Mouse (Mus musculus) intestine, embryonic 14.5 days (tissue): ENCODE measurements around the gene Cryzl2. TPM values are rescaled to one million over a fixed set of nuclear protein-coding genes. Genes with fewer than 3 reads are reported as not detected.

Experiments
- ATAC-seq: fragments of 200-750 bp; cut with Nextera tagmentation; replicated peaks from 2 replicates; pipeline ENCODE4 v1.8.0; 2017; ENCODE audit warnings: low read depth, moderate number of reproducible peaks, moderate TSS enrichment, moderate library complexity; ENCODE audit not compliant: low FRiP score, low TSS enrichment
- DNase-seq: peaks from one replicate; pipeline ENCODE4 v3.0.0-alpha.2; 2018; ENCODE audit warnings: low spot score
- H3K27ac ChIP-seq: fragments of 300-500 bp; sonication (generic); 2 replicates; pipeline ENCODE4 v1.5.1; 2014; ENCODE audit warnings: low read depth, mild to moderate bottlenecking, control low read depth
- H3K27me3 ChIP-seq: fragments of 300-500 bp; sonication (generic); replicated peaks from 2 replicates; pipeline ENCODE4 v1.6.1; 2014; ENCODE audit warnings: low read length, control low read depth; ENCODE audit not compliant: control insufficient read depth, insufficient read depth
- H3K36me3 ChIP-seq: fragments of 300-500 bp; sonication (generic); 2 replicates; pipeline ENCODE4 v1.6.1; 2014; ENCODE audit warnings: low read length, control low read depth; ENCODE audit not compliant: control insufficient read depth, insufficient read depth
- H3K4me1 ChIP-seq: fragments of 300-500 bp; sonication (generic); replicated peaks from 2 replicates; pipeline ENCODE4 v1.6.1; 2014; ENCODE audit warnings: low read length, control low read depth, mixed read lengths; ENCODE audit not compliant: control insufficient read depth, insufficient read depth
- H3K4me2 ChIP-seq: fragments of 300-500 bp; sonication (generic); 2 replicates; pipeline ENCODE4 v1.6.1; 2014; ENCODE audit warnings: low read length
- H3K4me3 ChIP-seq: fragments of 300-500 bp; sonication (generic); 2 replicates; pipeline ENCODE4 v1.5.1; 2014; ENCODE audit warnings: low read depth, low read length, control low read depth, mixed read lengths
- H3K9ac ChIP-seq: fragments of 300-500 bp; sonication (generic); 2 replicates; pipeline ENCODE4 v1.6.1; 2014; ENCODE audit warnings: mild to moderate bottlenecking, low read length
- H3K9me3 ChIP-seq: fragments of 300-500 bp; sonication (generic); 2 replicates; pipeline ENCODE4 v1.6.1; 2016; ENCODE audit warnings: low read length, control low read depth; ENCODE audit not compliant: control insufficient read depth
- WGBS: fragments of 180-500 bp; shearing (Covaris S2); extraction: QIAGEN DNeasy Blood & Tissue Kit; methylation state at CpG from one replicate; pipeline ENCODE4 v1.1.7; 2014; 5-methylcytosine and 5-hydroxymethylcytosine counted together
- polyA plus RNA-seq: library from polyadenylated mRNA; unstranded; fragments of >200 nt; fragmentation: Nextera tagmentation; extraction: Ambion mirVana; gene quantifications from 2 replicates; pipeline ENCODE4 v1.2.1, GENCODE M21; 2014

Cryzl2 gene
- polyA plus RNA-seq, 1 experiment from 2014 or later: 14.6 TPM

GRCm38 (mm10) chr1:157447142-157447541 lies 11.2 kb upstream of the Cryzl2 start:
- WGBS: 62% methylated on average over 4 of the region's 4 CpGs
- H3K9ac ChIP-seq: no peak overlapping the region
- no peak overlapping the region for H3K4me2 ChIP-seq
- peaks cover 26% of the 10 kb centered on the region; the same call in 1 of the 2 replicates for H3K4me1 ChIP-seq
- 0 out of 2 replicates have a peak, but pooled peaks cover 2% of the 10 kb centered on the region for H3K27me3 ChIP-seq
- H3K27ac ChIP-seq: no peak overlapping the region
- H3K9me3 ChIP-seq: no peaks in the 10 kb centered on the region
- no peak overlapping the region for H3K4me3 ChIP-seq
- ATAC-seq: no peak
- no peaks in the 10 kb centered on the region for H3K36me3 ChIP-seq
- no peak for DNase-seq

GRCm38 (mm10) chr1:157448164-157448804 lies 10.1 kb upstream of the Cryzl2 start:
- no peak for ATAC-seq
- H3K27me3 ChIP-seq: 0 out of 2 replicates have a peak, but pooled peaks cover 2% of the 10 kb centered on the region
- no peak for DNase-seq
- no peaks in the 10 kb centered on the region for H3K9me3 ChIP-seq
- no peak overlapping the region for H3K27ac ChIP-seq
- H3K4me1 ChIP-seq: peaks cover 23% of the 10 kb centered on the region; the same call in 1 of the 2 replicates
- H3K4me3 ChIP-seq: no peak overlapping the region
- H3K36me3 ChIP-seq: no peaks in the 10 kb centered on the region
- 35% methylated on average over 7 of the region's 7 CpGs for WGBS
- no peak overlapping the region for H3K4me2 ChIP-seq
- no peak overlapping the region for H3K9ac ChIP-seq

DNA sequence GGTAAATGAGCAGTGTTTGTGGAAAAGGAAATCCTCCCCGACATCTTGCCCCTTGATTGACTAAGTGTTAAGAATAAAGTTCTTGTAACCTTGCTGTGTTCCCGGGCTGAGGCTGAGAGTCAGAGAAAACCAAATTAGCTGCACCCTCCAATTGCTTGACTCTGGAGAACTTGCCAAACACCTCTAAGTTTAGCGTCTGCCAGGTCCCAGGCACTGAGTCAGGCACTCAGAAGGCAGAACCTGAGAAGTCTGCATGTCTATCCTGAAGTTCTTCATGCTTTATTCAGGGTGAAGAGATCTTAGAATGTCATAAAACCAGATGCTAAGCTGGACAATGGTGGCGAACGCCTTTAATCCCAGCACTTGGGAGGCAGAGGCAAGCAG lies 9.6 kb upstream of the Cryzl2 start:
- Histone ChIP-seq H3K4me1 (peaks cover 18% of the 10 kb centered on the region; the same call in 1 of the 2 replicates), H3K9ac (no peak overlapping the region), H3K9me3 (no peaks in the 10 kb centered on the region), H3K27ac (no peak overlapping the region), H3K4me2 (no peak overlapping the region), H3K4me3 (no peak overlapping the region), H3K36me3 (no peaks in the 10 kb centered on the region), H3K27me3 (0 out of 2 replicates have a peak, but pooled peaks cover 2% of the 10 kb centered on the region)
- WGBS: 63% methylated on average over 5 of the region's 5 CpGs
- ATAC-seq (no peak), DNase-seq (no peak)

GRCm38 (mm10) chr1:157449532-157449931 lies 8.8 kb upstream of the Cryzl2 start:
- H3K4me2 ChIP-seq: peak overlapping the region; percentile 51
- H3K4me3 ChIP-seq: peak overlapping the region; percentile 4; the same call in 1 of the 2 replicates
- H3K4me1 ChIP-seq: peaks cover 12% of the 10 kb centered on the region; the same call in 1 of the 2 replicates
- DNase-seq: no peak
- 0 out of 2 replicates have a peak, but pooled peaks cover 2% of the 10 kb centered on the region for H3K27me3 ChIP-seq
- H3K27ac ChIP-seq: no peak overlapping the region
- no peaks in the 10 kb centered on the region for H3K36me3 ChIP-seq
- ATAC-seq: 0 out of 2 replicates have a peak, but pooled peaks have one; percentile 45
- WGBS: 17% methylated on average over 10 of the region's 10 CpGs
- no peaks in the 10 kb centered on the region for H3K9me3 ChIP-seq
- H3K9ac ChIP-seq: no peak overlapping the region

DNA sequence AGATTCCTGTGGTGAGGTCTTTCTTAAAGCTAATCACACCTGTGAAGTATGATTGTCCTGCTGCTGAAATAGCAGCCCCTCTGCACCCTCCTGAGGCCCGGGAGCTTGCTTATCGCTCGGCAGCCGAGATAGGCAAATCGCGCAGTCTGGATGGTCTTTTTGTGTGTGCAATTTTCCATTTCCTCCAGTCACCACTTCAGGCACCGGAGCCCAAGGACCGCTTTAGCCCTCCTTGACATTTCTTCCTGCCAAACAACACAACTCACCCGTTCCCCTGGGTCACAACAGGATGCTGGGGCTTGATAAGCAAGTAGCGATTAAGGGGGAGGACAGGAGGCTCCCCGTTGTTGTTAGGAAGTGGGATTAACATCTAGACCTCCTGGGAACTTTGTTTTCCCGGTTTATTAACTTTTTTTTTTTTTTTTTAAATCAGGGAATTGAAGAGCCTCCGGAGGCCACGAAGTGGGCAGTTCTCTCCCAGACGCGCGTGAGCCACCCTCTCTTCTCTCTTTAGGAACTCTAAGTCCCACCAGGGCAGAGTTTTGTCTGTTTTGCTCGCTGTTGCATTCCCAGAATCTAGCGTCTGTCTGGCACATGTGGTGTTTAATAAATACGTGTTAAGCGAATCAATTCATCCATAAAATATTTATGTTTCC lies 8.3 kb upstream of the Cryzl2 start:
- Histone ChIP-seq H3K4me1 (peaks cover 10% of the 10 kb centered on the region; the same call in 1 of the 2 replicates), H3K9me3 (no peaks in the 10 kb centered on the region), H3K27ac (no peak overlapping the region), H3K27me3 (0 out of 2 replicates have a peak, but pooled peaks cover 2% of the 10 kb centered on the region), H3K4me2 (peak overlapping the region; percentile 51), H3K36me3 (no peaks in the 10 kb centered on the region), H3K9ac (no peak overlapping the region), H3K4me3 (peak overlapping the region; percentile 4)
- WGBS: 10% methylated on average over 21 of the region's 21 CpGs
- DNase-seq (peak; percentile 59), ATAC-seq (no peak)

DNA sequence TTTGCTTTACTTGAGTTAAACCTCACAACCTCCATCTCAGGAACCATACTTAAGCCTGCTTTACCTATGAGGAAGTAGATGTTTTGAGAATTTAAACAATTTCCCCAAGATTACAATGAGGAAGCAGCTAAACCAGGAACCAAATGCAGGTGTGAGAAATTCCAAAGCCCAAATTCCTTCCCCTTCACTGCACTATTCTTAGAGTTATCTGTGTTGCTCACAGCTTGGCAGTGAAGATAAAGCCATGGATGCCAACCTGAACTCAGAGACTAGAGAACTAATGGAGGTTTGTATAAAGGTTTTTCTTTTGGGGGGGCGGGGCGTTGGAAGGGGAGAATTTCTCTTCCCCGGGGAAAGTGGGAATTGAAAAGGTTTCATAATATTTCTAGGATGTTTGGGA lies 6.1 kb upstream of the Cryzl2 start:
- H3K36me3 ChIP-seq: no peaks in the 10 kb centered on the region
- no peaks in the 10 kb centered on the region for H3K9me3 ChIP-seq
- ATAC-seq: no peak
- H3K9ac ChIP-seq: no peak overlapping the region
- no peak overlapping the region for H3K27ac ChIP-seq
- H3K4me3 ChIP-seq: no peak overlapping the region
- H3K4me2 ChIP-seq: no peak overlapping the region
- WGBS: 84% methylated on average over 3 of the region's 3 CpGs
- 0 out of 2 replicates have a peak, but pooled peaks cover 2% of the 10 kb centered on the region for H3K27me3 ChIP-seq
- H3K4me1 ChIP-seq: peaks cover 10% of the 10 kb centered on the region; the same call in 1 of the 2 replicates
- DNase-seq: no peak

GRCm38 (mm10) chr1:157452759-157453549 lies 5.4 kb upstream of the Cryzl2 start:
- Histone ChIP-seq H3K4me3 (no peak overlapping the region), H3K27ac (no peak overlapping the region), H3K9ac (no peak overlapping the region), H3K27me3 (0 out of 2 replicates have a peak, but pooled peaks cover 2% of the 10 kb centered on the region), H3K36me3 (no peaks in the 10 kb centered on the region), H3K4me2 (no peak overlapping the region), H3K9me3 (no peaks in the 10 kb centered on the region), H3K4me1 (peaks cover 10% of the 10 kb centered on the region; the same call in 1 of the 2 replicates)
- no peak for ATAC-seq
- 68% methylated on average over 5 of the region's 5 CpGs for WGBS
- no peak for DNase-seq

GRCm38 (mm10) chr1:157454876-157455275 lies 3.5 kb upstream of the Cryzl2 start:
- no peak overlapping the region for H3K9ac ChIP-seq
- H3K4me3 ChIP-seq: no peak overlapping the region
- H3K4me1 ChIP-seq: peaks cover 4% of the 10 kb centered on the region; the same call in 1 of the 2 replicates
- no peaks in the 10 kb centered on the region for H3K36me3 ChIP-seq
- DNase-seq (no peak), ATAC-seq (no peak)
- no peak overlapping the region for H3K27ac ChIP-seq
- H3K27me3 ChIP-seq: no peaks in the 10 kb centered on the region
- 67% methylated on average over 6 of the region's 6 CpGs for WGBS
- H3K9me3 ChIP-seq: no peaks in the 10 kb centered on the region
- H3K4me2 ChIP-seq: no peak overlapping the region
